Mouse (Mus musculus) CD4-positive naive resting alpha-beta T cell, adult 76 days (primary cell): ENCODE data around the gene Ms4a12. TPM values are rescaled to one million over a fixed set of nuclear protein-coding genes. Genes with fewer than 3 reads are reported as not detected.

Source experiments
- total RNA-seq: library from RNA; stranded (reverse); gene quantifications from one replicate; pipeline ENCODE4 v1.2.4, GENCODE M21; 2023

Gene Ms4a12
- total RNA-seq: not detected

DNA sequence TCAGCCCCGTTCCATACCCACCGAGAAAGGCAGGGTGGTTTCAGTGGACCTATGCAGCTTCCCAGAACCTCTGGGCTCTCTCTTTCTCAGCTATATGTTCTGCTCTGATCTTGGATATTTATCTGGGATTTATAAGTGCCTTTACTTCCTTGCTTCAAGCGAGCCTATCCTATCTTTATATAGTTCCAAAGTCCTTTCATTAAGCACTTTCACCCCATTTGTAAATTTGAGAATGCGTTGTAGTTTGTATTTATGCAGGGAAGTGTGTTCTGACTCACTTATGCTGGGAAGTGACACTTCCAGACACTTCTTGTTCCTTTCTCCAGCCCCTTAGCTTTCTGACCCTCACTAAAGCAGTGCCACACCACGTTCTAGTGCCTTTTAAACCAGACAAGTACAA, at the start of gene Ms4a12:
TSS of gene Ms4a12 (minus strand) at position 101 of the 400 bp plus-strand sequence.

DNA sequence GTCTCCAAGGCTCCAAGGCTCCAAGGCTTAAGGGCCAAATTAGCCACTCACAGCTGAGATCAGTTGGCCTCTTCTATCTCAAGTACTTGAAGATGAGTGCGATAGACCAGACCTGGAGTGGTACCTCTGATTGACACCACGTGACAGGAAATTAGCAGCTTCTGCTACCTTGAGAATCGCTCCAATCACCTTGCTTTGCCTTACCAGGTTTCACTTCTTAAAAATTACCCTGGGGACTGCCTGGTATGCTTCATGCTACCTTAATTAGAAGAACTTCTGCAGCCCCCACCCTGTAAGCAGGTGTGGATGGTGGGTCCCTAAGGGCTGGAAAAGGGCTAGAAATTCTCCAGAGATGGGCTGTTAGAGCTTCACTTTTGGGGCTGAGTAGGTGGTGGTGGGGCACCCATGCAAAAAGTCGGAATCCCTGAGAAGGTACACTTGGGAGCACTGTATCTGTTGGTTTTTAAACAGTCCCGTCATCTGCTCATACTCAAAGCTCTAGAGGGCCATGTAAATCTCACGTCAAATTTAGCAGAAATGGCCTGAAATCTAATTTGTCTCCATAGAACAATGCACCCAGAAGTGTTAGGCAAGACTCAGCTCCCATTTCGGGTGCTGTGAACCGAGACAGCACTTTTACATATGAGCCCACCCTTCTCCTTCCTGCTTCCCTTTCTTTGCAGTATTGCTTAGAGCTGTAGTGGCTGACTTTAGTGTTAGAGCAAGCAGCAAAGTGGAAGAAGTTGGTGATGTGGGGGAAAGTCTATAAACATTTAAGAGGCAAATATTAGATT, 34.0 kb upstream of the Ms4a12 start, which contains the start of gene Ms4a1:
TSS of gene Ms4a1 (minus strand) at position 190 of the 794 bp plus-strand sequence.

GRCm38 (mm10) chr19:11196546-11196945, 35.7 kb downstream of the Ms4a12 start, which contains the start of gene Ms4a13:
Gene Ms4a13 (minus strand): TSS chr19:11196737.

GRCm38 (mm10) chr19:11165172-11165571, 67.1 kb downstream of the Ms4a12 start, which contains the start of gene 1700025F22Rik:
Gene 1700025F22Rik (minus strand): TSS chr19:11165320.

Other genes with a start within 250 kb of the Ms4a12 start
- gene Ms4a15, start 239.2 kb downstream of the Ms4a12 start, total RNA-seq: not detected
- not detected for gene Ms4a18, start 214.4 kb downstream of the Ms4a12 start, total RNA-seq
- gene Ms4a8a, start 151.3 kb downstream of the Ms4a12 start, total RNA-seq: 0.50 TPM
- not detected for gene 1700017D01Rik, start 101.6 kb downstream of the Ms4a12 start, total RNA-seq
- not detected for gene 1700025F22Rik, start 67.1 kb downstream of the Ms4a12 start, total RNA-seq
- gene Ms4a13, start 35.7 kb downstream of the Ms4a12 start, total RNA-seq: not detected
- gene Ms4a1, start 33.8 kb upstream of the Ms4a12 start, total RNA-seq: 47.9 TPM
- not detected for gene Ms4a5, start 51.4 kb upstream of the Ms4a12 start, total RNA-seq
- 0.15 TPM for gene Ms4a14, start 82.0 kb upstream of the Ms4a12 start, total RNA-seq
- not detected for gene Ms4a7, start 103.7 kb upstream of the Ms4a12 start, total RNA-seq
- gene Ms4a4a, start 143.1 kb upstream of the Ms4a12 start, total RNA-seq: 0.97 TPM
- gene Ms4a4c, start 172.3 kb upstream of the Ms4a12 start, total RNA-seq: 20.8 TPM
- 734 TPM for gene Ms4a4b, start 211.1 kb upstream of the Ms4a12 start, total RNA-seq
- gene Ms4a6c, start 236.9 kb upstream of the Ms4a12 start, total RNA-seq: 37.5 TPM